Mouse (Mus musculus): ENCODE data around the gene Clba1. TPM values are rescaled to one million over a fixed set of nuclear protein-coding genes. Genes with fewer than 3 reads are reported as not detected.

The Clba1 gene
- polyA plus RNA-seq, 1 experiment from 2014 or later, result 6.0 TPM

- H3K36me3 ChIP-seq (ENCODE audit: control insufficient read depth, insufficient read depth), result no peaks in the 10 kb centered on the region
- 84% methylated on average over 9 of the region's 9 CpGs for WGBS
- peak overlapping the region; percentile 18; the same call in 1 of the 2 replicates for H3K27ac ChIP-seq (ENCODE audit: low read length)
- H3K9me3 ChIP-seq (replicated peaks; ENCODE audit: control insufficient read depth, low read length), result no peaks in the 10 kb centered on the region
- peak overlapping the region; percentile 16 for H3K4me2 ChIP-seq (ENCODE audit: low read depth, low read length)
- no peak for ATAC-seq (replicated peaks; ENCODE audit: extremely low read depth, insufficient read depth, low FRiP score)
- no peaks in the 10 kb centered on the region for H3K4me1 ChIP-seq (ENCODE audit: control insufficient read depth, insufficient read depth, low read length)
- no peaks in the 10 kb centered on the region for H3K27me3 ChIP-seq (ENCODE audit: control insufficient read depth, insufficient read depth, low read length)
- no peak overlapping the region for H3K9ac ChIP-seq (ENCODE audit: low read length)
- H3K4me3 ChIP-seq (ENCODE audit: low read length), result no peak overlapping the region; the same call in 1 of the 2 replicates
Observed at GRCm38 (mm10) chr12:112858581-112859336, 50.0 kb downstream of the Clba1 start.

- Histone ChIP-seq H3K36me3 (ENCODE audit: control insufficient read depth, insufficient read depth) (no peaks in the 10 kb centered on the region), H3K4me2 (ENCODE audit: low read depth, low read length) (peak overlapping the region; percentile 46), H3K27ac (ENCODE audit: low read length) (peak overlapping the region; percentile 26; the same call in 1 of the 2 replicates), H3K27me3 (ENCODE audit: control insufficient read depth, insufficient read depth, low read length) (no peaks in the 10 kb centered on the region), H3K4me1 (ENCODE audit: control insufficient read depth, insufficient read depth, low read length) (no peaks in the 10 kb centered on the region), H3K4me3 (ENCODE audit: low read length) (peak overlapping the region; percentile 36), H3K9ac (ENCODE audit: low read length) (no peak overlapping the region), H3K9me3 (replicated peaks; ENCODE audit: control insufficient read depth, low read length) (no peaks in the 10 kb centered on the region)
- 59% methylated on average over 8 of the region's 8 CpGs for WGBS
- 0 out of 2 replicates have a peak, but pooled peaks have one; percentile 11 for ATAC-seq (replicated peaks; ENCODE audit: extremely low read depth, insufficient read depth, low FRiP score)
Observed at GRCm38 (mm10) chr12:112859930-112860329, 51.2 kb downstream of the Clba1 start.

GRCm38 (mm10) chr12:112860765-112861164, 52.0 kb downstream of the Clba1 start:
- Histone ChIP-seq H3K4me3 (ENCODE audit: low read length) (peak overlapping the region; percentile 36), H3K9ac (ENCODE audit: low read length) (peak overlapping the region; percentile 49; the same call in 1 of the 2 replicates), H3K27me3 (ENCODE audit: control insufficient read depth, insufficient read depth, low read length) (peaks cover 3% of the 10 kb centered on the region; the same call in 1 of the 2 replicates), H3K27ac (ENCODE audit: low read length) (peak overlapping the region; percentile 16; the same call in 1 of the 2 replicates), H3K9me3 (replicated peaks; ENCODE audit: control insufficient read depth, low read length) (no peaks in the 10 kb centered on the region), H3K4me1 (ENCODE audit: control insufficient read depth, insufficient read depth, low read length) (no peaks in the 10 kb centered on the region), H3K4me2 (ENCODE audit: low read depth, low read length) (peak overlapping the region; percentile 46; the same call in 1 of the 2 replicates), H3K36me3 (ENCODE audit: control insufficient read depth, insufficient read depth) (no peaks in the 10 kb centered on the region)
- peak; percentile 59 for ATAC-seq (replicated peaks; ENCODE audit: extremely low read depth, insufficient read depth, low FRiP score)
- 58% methylated on average over 7 of the region's 7 CpGs for WGBS

- Histone ChIP-seq H3K9ac (ENCODE audit: low read length) (no peak overlapping the region), H3K4me3 (ENCODE audit: low read length) (no peak overlapping the region), H3K27ac (ENCODE audit: low read length) (no peak overlapping the region), H3K27me3 (ENCODE audit: control insufficient read depth, insufficient read depth, low read length) (peaks cover 3% of the 10 kb centered on the region; the same call in 1 of the 2 replicates), H3K4me1 (ENCODE audit: control insufficient read depth, insufficient read depth, low read length) (peaks cover 3% of the 10 kb centered on the region; the same call in 1 of the 2 replicates), H3K36me3 (ENCODE audit: control insufficient read depth, insufficient read depth) (no peaks in the 10 kb centered on the region), H3K4me2 (ENCODE audit: low read depth, low read length) (no peak overlapping the region), H3K9me3 (replicated peaks; ENCODE audit: control insufficient read depth, low read length) (no peaks in the 10 kb centered on the region)
- WGBS, result 55% methylated on average over 9 of the region's 9 CpGs
- no peak for ATAC-seq (replicated peaks; ENCODE audit: extremely low read depth, insufficient read depth, low FRiP score)
Observed at GRCm38 (mm10) chr12:112861911-112862321, 53.2 kb downstream of the Clba1 start.

GRCm38 (mm10) chr12:112864804-112865203, 56.1 kb downstream of the Clba1 start:
- no peak overlapping the region for H3K4me2 ChIP-seq (ENCODE audit: low read depth, low read length)
- peaks cover 3% of the 10 kb centered on the region; the same call in 1 of the 2 replicates for H3K27me3 ChIP-seq (ENCODE audit: control insufficient read depth, insufficient read depth, low read length)
- no peaks in the 10 kb centered on the region for H3K36me3 ChIP-seq (ENCODE audit: control insufficient read depth, insufficient read depth)
- WGBS, result 72% methylated on average over 7 of the region's 7 CpGs
- peaks cover 12% of the 10 kb centered on the region for H3K4me1 ChIP-seq (ENCODE audit: control insufficient read depth, insufficient read depth, low read length)
- no peak overlapping the region for H3K4me3 ChIP-seq (ENCODE audit: low read length)
- H3K9ac ChIP-seq (ENCODE audit: low read length), result no peak overlapping the region
- no peak overlapping the region for H3K27ac ChIP-seq (ENCODE audit: low read length)
- no peaks in the 10 kb centered on the region for H3K9me3 ChIP-seq (replicated peaks; ENCODE audit: control insufficient read depth, low read length)
- ATAC-seq (replicated peaks; ENCODE audit: extremely low read depth, insufficient read depth, low FRiP score), result no peak

Other genes starting within 250 kb of the Clba1 start
- gene Inf2, start 220.2 kb upstream of the Clba1 start, polyA plus RNA-seq (2015; fragmentation: Nextera tagmentation; extraction: Ambion mirVana), result 3.0 and 3.6 TPM in 2 replicates
- gene Adssl1, start 188.9 kb upstream of the Clba1 start, polyA plus RNA-seq (2015; fragmentation: Nextera tagmentation; extraction: Ambion mirVana), result 108 and 118 TPM in 2 replicates
- 117 and 139 TPM in 2 replicates for gene Siva1, start 164.3 kb upstream of the Clba1 start, polyA plus RNA-seq (2015; fragmentation: Nextera tagmentation; extraction: Ambion mirVana)
- gene Akt1, start 134.1 kb upstream of the Clba1 start, polyA plus RNA-seq (2015; fragmentation: Nextera tagmentation; extraction: Ambion mirVana), result 51.4 and 56.7 TPM in 2 replicates
- 4.9 and 6.9 TPM in 2 replicates for gene Zbtb42, start 130.1 kb upstream of the Clba1 start, polyA plus RNA-seq (2015; fragmentation: Nextera tagmentation; extraction: Ambion mirVana)
- gene Cep170b, start 88.5 kb upstream of the Clba1 start, polyA plus RNA-seq (2015; fragmentation: Nextera tagmentation; extraction: Ambion mirVana), result 4.3 and 5.1 TPM in 2 replicates
- 19.4 and 32.5 TPM in 2 replicates for gene Pld4, start 48.3 kb upstream of the Clba1 start, polyA plus RNA-seq (2015; fragmentation: Nextera tagmentation; extraction: Ambion mirVana)
- 2.0 and 2.1 TPM in 2 replicates for gene Ahnak2, start 6.3 kb upstream of the Clba1 start, polyA plus RNA-seq (2015; fragmentation: Nextera tagmentation; extraction: Ambion mirVana)
- 44.7 and 53.2 TPM in 2 replicates for gene Cdca4, start 20.5 kb downstream of the Clba1 start, polyA plus RNA-seq (2015; fragmentation: Nextera tagmentation; extraction: Ambion mirVana)
- 1.4 and 3.6 TPM in 2 replicates for gene Gpr132, start 59.3 kb downstream of the Clba1 start, polyA plus RNA-seq (2015; fragmentation: Nextera tagmentation; extraction: Ambion mirVana)
- 4.0 and 5.4 TPM in 2 replicates for gene Jag2, start 120.8 kb downstream of the Clba1 start, polyA plus RNA-seq (2015; fragmentation: Nextera tagmentation; extraction: Ambion mirVana)
- gene Nudt14, start 133.2 kb downstream of the Clba1 start, polyA plus RNA-seq (2015; fragmentation: Nextera tagmentation; extraction: Ambion mirVana), result 36.0 and 43.3 TPM in 2 replicates
- gene Btbd6, start 167.5 kb downstream of the Clba1 start, polyA plus RNA-seq (2015; fragmentation: Nextera tagmentation; extraction: Ambion mirVana), result 26.0 and 26.1 TPM in 2 replicates
- 38.3 and 42.6 TPM in 2 replicates for gene Brf1, start 191.8 kb downstream of the Clba1 start, polyA plus RNA-seq (2015; fragmentation: Nextera tagmentation; extraction: Ambion mirVana)
- gene Pacs2, start 205.6 kb downstream of the Clba1 start, polyA plus RNA-seq (2015; fragmentation: Nextera tagmentation; extraction: Ambion mirVana), result 7.0 and 8.2 TPM in 2 replicates

All from heart, embryonic 16.5 days (tissue).